Mouse (Mus musculus): ENCODE measurements at regions not wholly inside any gene's neighbourhood (a gene's known extent, or its start where the extent isn't known, plus 50 kb on each side); places are given as distances from the start of the nearest gene placed in this dataset.

GRCm38 (mm10) chr11:71674319-71674718, 75.4 kb upstream of the Wscd1 start:
- H3K9me3 ChIP-seq (ENCODE audit: low read length): no peaks in the 10 kb centered on the region
- H3K27me3 ChIP-seq (ENCODE audit: insufficient read depth, low read length): no peaks in the 10 kb centered on the region
- no peak for ATAC-seq (ENCODE audit: low FRiP score, low TSS enrichment)
- no peak overlapping the region for H3K4me2 ChIP-seq (replicated peaks; ENCODE audit: low read depth, low read length)
- WGBS: 44% methylated on average over 5 of the region's 5 CpGs
- no peaks in the 10 kb centered on the region for H3K4me1 ChIP-seq (ENCODE audit: insufficient read depth, low read length)
- no peak overlapping the region for H3K4me3 ChIP-seq (ENCODE audit: low read length)
- no peaks in the 10 kb centered on the region for H3K36me3 ChIP-seq (ENCODE audit: insufficient read depth, low read length)
- no peak overlapping the region for H3K9ac ChIP-seq (replicated peaks; ENCODE audit: low read length)
- H3K27ac ChIP-seq (ENCODE audit: low read length): no peak overlapping the region

GRCm38 (mm10) chr11:71675714-71676313, 73.9 kb upstream of the Wscd1 start:
- Histone ChIP-seq H3K4me3 (ENCODE audit: low read length) (no peak overlapping the region), H3K36me3 (ENCODE audit: insufficient read depth, low read length) (no peaks in the 10 kb centered on the region), H3K9ac (replicated peaks; ENCODE audit: low read length) (no peak overlapping the region), H3K27ac (ENCODE audit: low read length) (no peak overlapping the region), H3K4me2 (replicated peaks; ENCODE audit: low read depth, low read length) (no peak overlapping the region), H3K9me3 (ENCODE audit: low read length) (no peaks in the 10 kb centered on the region), H3K4me1 (ENCODE audit: insufficient read depth, low read length) (no peaks in the 10 kb centered on the region), H3K27me3 (ENCODE audit: insufficient read depth, low read length) (no peaks in the 10 kb centered on the region)
- no peak for ATAC-seq (ENCODE audit: low FRiP score, low TSS enrichment)
- 58% methylated on average over 3 of the region's 3 CpGs for WGBS

GRCm38 (mm10) chr11:71697017-71697416, 52.7 kb upstream of the Wscd1 start:
- Histone ChIP-seq H3K4me2 (replicated peaks; ENCODE audit: low read depth, low read length) (no peak overlapping the region), H3K36me3 (ENCODE audit: insufficient read depth, low read length) (no peaks in the 10 kb centered on the region), H3K27me3 (ENCODE audit: insufficient read depth, low read length) (no peaks in the 10 kb centered on the region), H3K4me3 (ENCODE audit: low read length) (no peak overlapping the region), H3K4me1 (ENCODE audit: insufficient read depth, low read length) (no peaks in the 10 kb centered on the region), H3K27ac (ENCODE audit: low read length) (no peak overlapping the region), H3K9me3 (ENCODE audit: low read length) (no peaks in the 10 kb centered on the region), H3K9ac (replicated peaks; ENCODE audit: low read length) (no peak overlapping the region)
- 41% methylated on average over 3 of the region's 3 CpGs for WGBS
- no peak for ATAC-seq (ENCODE audit: low FRiP score, low TSS enrichment)

GRCm38 (mm10) chr11:71698836-71699235, 50.9 kb upstream of the Wscd1 start:
- Histone ChIP-seq H3K36me3 (ENCODE audit: insufficient read depth, low read length) (no peaks in the 10 kb centered on the region), H3K27me3 (ENCODE audit: insufficient read depth, low read length) (no peaks in the 10 kb centered on the region), H3K9me3 (ENCODE audit: low read length) (no peaks in the 10 kb centered on the region), H3K4me2 (replicated peaks; ENCODE audit: low read depth, low read length) (no peak overlapping the region), H3K4me1 (ENCODE audit: insufficient read depth, low read length) (no peaks in the 10 kb centered on the region), H3K27ac (ENCODE audit: low read length) (no peak overlapping the region), H3K9ac (replicated peaks; ENCODE audit: low read length) (no peak overlapping the region), H3K4me3 (ENCODE audit: low read length) (no peak overlapping the region)
- ATAC-seq (ENCODE audit: low FRiP score, low TSS enrichment): no peak
- 88% methylated on average over 4 of the region's 4 CpGs for WGBS

All from kidney, embryonic 16.5 days (tissue).